Mouse (Mus musculus): ENCODE results near the gene Atp13a5. TPM values are rescaled to one million over a fixed set of nuclear protein-coding genes. Genes with fewer than 3 reads are reported as not detected.

The Atp13a5 gene
- polyA plus RNA-seq, 1 experiment from 2014 or later = not detected

GRCm38 (mm10) chr16:29327910-29328309 lies 50.6 kb downstream of the Atp13a5 start:
- no peak for ATAC-seq (ENCODE audit: insufficient read depth, low FRiP score)
- Histone ChIP-seq H3K4me3 (replicated peaks; ENCODE audit: low read length) (no peak overlapping the region), H3K27me3 (ENCODE audit: control insufficient read depth, insufficient read depth, low read length) (no peaks in the 10 kb centered on the region), H3K9ac (ENCODE audit: low read length) (no peak overlapping the region), H3K9me3 (replicated peaks; ENCODE audit: control insufficient read depth, low read length) (no peaks in the 10 kb centered on the region), H3K27ac (ENCODE audit: low read length) (no peak overlapping the region), H3K4me1 (ENCODE audit: control insufficient read depth, insufficient read depth, low read length) (no peaks in the 10 kb centered on the region), H3K36me3 (ENCODE audit: control insufficient read depth, insufficient read depth, low read length) (no peaks in the 10 kb centered on the region), H3K4me2 (ENCODE audit: low read depth, low read length) (no peak overlapping the region)
- WGBS = 41% methylated on average over 3 of the region's 3 CpGs

- Histone ChIP-seq H3K27ac (ENCODE audit: low read length) (no peak overlapping the region), H3K9me3 (replicated peaks; ENCODE audit: control insufficient read depth, low read length) (no peaks in the 10 kb centered on the region), H3K4me2 (ENCODE audit: low read depth, low read length) (no peak overlapping the region), H3K4me3 (replicated peaks; ENCODE audit: low read length) (no peak overlapping the region), H3K4me1 (ENCODE audit: control insufficient read depth, insufficient read depth, low read length) (no peaks in the 10 kb centered on the region), H3K9ac (ENCODE audit: low read length) (no peak overlapping the region), H3K36me3 (ENCODE audit: control insufficient read depth, insufficient read depth, low read length) (no peaks in the 10 kb centered on the region), H3K27me3 (ENCODE audit: control insufficient read depth, insufficient read depth, low read length) (no peaks in the 10 kb centered on the region)
- 84% methylated on average over 7 of the region's 7 CpGs for WGBS
- no peak for ATAC-seq (ENCODE audit: insufficient read depth, low FRiP score)
These were observed 53.2 kb downstream of the Atp13a5 start for GRCm38 (mm10) chr16:29325233-29325919.

- no peak overlapping the region for H3K4me2 ChIP-seq (ENCODE audit: low read depth, low read length)
- H3K27me3 ChIP-seq (ENCODE audit: control insufficient read depth, insufficient read depth, low read length) = no peaks in the 10 kb centered on the region
- no peak overlapping the region for H3K9ac ChIP-seq (ENCODE audit: low read length)
- H3K4me3 ChIP-seq (replicated peaks; ENCODE audit: low read length) = no peak overlapping the region
- H3K9me3 ChIP-seq (replicated peaks; ENCODE audit: control insufficient read depth, low read length) = no peaks in the 10 kb centered on the region
- ATAC-seq (ENCODE audit: insufficient read depth, low FRiP score) = no peak
- WGBS = 85% methylated on average over 3 of the region's 3 CpGs
- no peaks in the 10 kb centered on the region for H3K4me1 ChIP-seq (ENCODE audit: control insufficient read depth, insufficient read depth, low read length)
- no peak overlapping the region for H3K27ac ChIP-seq (ENCODE audit: low read length)
- H3K36me3 ChIP-seq (ENCODE audit: control insufficient read depth, insufficient read depth, low read length) = no peaks in the 10 kb centered on the region
These were observed 57.8 kb downstream of the Atp13a5 start for GRCm38 (mm10) chr16:29320717-29321116.

- Histone ChIP-seq H3K9ac (ENCODE audit: low read length) (no peak overlapping the region), H3K27me3 (ENCODE audit: control insufficient read depth, insufficient read depth, low read length) (no peaks in the 10 kb centered on the region), H3K4me2 (ENCODE audit: low read depth, low read length) (no peak overlapping the region), H3K27ac (ENCODE audit: low read length) (no peak overlapping the region), H3K36me3 (ENCODE audit: control insufficient read depth, insufficient read depth, low read length) (no peaks in the 10 kb centered on the region), H3K4me1 (ENCODE audit: control insufficient read depth, insufficient read depth, low read length) (no peaks in the 10 kb centered on the region), H3K4me3 (replicated peaks; ENCODE audit: low read length) (no peak overlapping the region), H3K9me3 (replicated peaks; ENCODE audit: control insufficient read depth, low read length) (no peaks in the 10 kb centered on the region)
- no peak for ATAC-seq (ENCODE audit: insufficient read depth, low FRiP score)
- WGBS = 73% methylated on average over 3 of the region's 3 CpGs
These were observed 63.1 kb downstream of the Atp13a5 start for GRCm38 (mm10) chr16:29315391-29315790.

- WGBS = 67% methylated on average over 3 of the region's 3 CpGs
- no peak overlapping the region for H3K9ac ChIP-seq (ENCODE audit: low read length)
- H3K4me1 ChIP-seq (ENCODE audit: control insufficient read depth, insufficient read depth, low read length) = no peaks in the 10 kb centered on the region
- no peaks in the 10 kb centered on the region for H3K9me3 ChIP-seq (replicated peaks; ENCODE audit: control insufficient read depth, low read length)
- H3K27me3 ChIP-seq (ENCODE audit: control insufficient read depth, insufficient read depth, low read length) = no peaks in the 10 kb centered on the region
- H3K27ac ChIP-seq (ENCODE audit: low read length) = no peak overlapping the region
- no peaks in the 10 kb centered on the region for H3K36me3 ChIP-seq (ENCODE audit: control insufficient read depth, insufficient read depth, low read length)
- no peak overlapping the region for H3K4me2 ChIP-seq (ENCODE audit: low read depth, low read length)
- no peak overlapping the region for H3K4me3 ChIP-seq (replicated peaks; ENCODE audit: low read length)
- ATAC-seq (ENCODE audit: insufficient read depth, low FRiP score) = no peak
These were observed 63.5 kb downstream of the Atp13a5 start for GRCm38 (mm10) chr16:29314991-29315390.

GRCm38 (mm10) chr16:29297555-29298021 lies 80.9 kb downstream of the Atp13a5 start:
- Histone ChIP-seq H3K4me1 (ENCODE audit: control insufficient read depth, insufficient read depth, low read length) (no peaks in the 10 kb centered on the region), H3K4me3 (replicated peaks; ENCODE audit: low read length) (no peak overlapping the region), H3K9ac (ENCODE audit: low read length) (no peak overlapping the region), H3K36me3 (ENCODE audit: control insufficient read depth, insufficient read depth, low read length) (no peaks in the 10 kb centered on the region), H3K27ac (ENCODE audit: low read length) (no peak overlapping the region), H3K4me2 (ENCODE audit: low read depth, low read length) (no peak overlapping the region), H3K27me3 (ENCODE audit: control insufficient read depth, insufficient read depth, low read length) (no peaks in the 10 kb centered on the region), H3K9me3 (replicated peaks; ENCODE audit: control insufficient read depth, low read length) (no peaks in the 10 kb centered on the region)
- WGBS = 80% methylated on average over 9 of the region's 9 CpGs
- ATAC-seq (ENCODE audit: insufficient read depth, low FRiP score) = no peak

GRCm38 (mm10) chr16:29280691-29281090 lies 97.8 kb downstream of the Atp13a5 start:
- H3K36me3 ChIP-seq (ENCODE audit: control insufficient read depth, insufficient read depth, low read length) = no peaks in the 10 kb centered on the region
- no peaks in the 10 kb centered on the region for H3K4me1 ChIP-seq (ENCODE audit: control insufficient read depth, insufficient read depth, low read length)
- WGBS = 64% methylated on average over 5 of the region's 5 CpGs
- H3K27ac ChIP-seq (ENCODE audit: low read length) = no peak overlapping the region
- H3K27me3 ChIP-seq (ENCODE audit: control insufficient read depth, insufficient read depth, low read length) = no peaks in the 10 kb centered on the region
- no peak for ATAC-seq (ENCODE audit: insufficient read depth, low FRiP score)
- no peaks in the 10 kb centered on the region for H3K9me3 ChIP-seq (replicated peaks; ENCODE audit: control insufficient read depth, low read length)
- H3K4me3 ChIP-seq (replicated peaks; ENCODE audit: low read length) = no peak overlapping the region
- no peak overlapping the region for H3K9ac ChIP-seq (ENCODE audit: low read length)
- no peak overlapping the region for H3K4me2 ChIP-seq (ENCODE audit: low read depth, low read length)

GRCm38 (mm10) chr16:29254325-29254724 lies 124.2 kb downstream of the Atp13a5 start:
- H3K4me2 ChIP-seq (ENCODE audit: low read depth, low read length) = no peak overlapping the region
- H3K9ac ChIP-seq (ENCODE audit: low read length) = no peak overlapping the region
- no peak for ATAC-seq (ENCODE audit: insufficient read depth, low FRiP score)
- no peaks in the 10 kb centered on the region for H3K9me3 ChIP-seq (replicated peaks; ENCODE audit: control insufficient read depth, low read length)
- no peak overlapping the region for H3K27ac ChIP-seq (ENCODE audit: low read length)
- H3K27me3 ChIP-seq (ENCODE audit: control insufficient read depth, insufficient read depth, low read length) = no peaks in the 10 kb centered on the region
- H3K4me3 ChIP-seq (replicated peaks; ENCODE audit: low read length) = no peak overlapping the region
- H3K36me3 ChIP-seq (ENCODE audit: control insufficient read depth, insufficient read depth, low read length) = no peaks in the 10 kb centered on the region
- no peaks in the 10 kb centered on the region for H3K4me1 ChIP-seq (ENCODE audit: control insufficient read depth, insufficient read depth, low read length)
- 62% methylated on average over 4 of the region's 4 CpGs for WGBS

GRCm38 (mm10) chr16:29235951-29236350 lies 142.6 kb downstream of the Atp13a5 start:
- H3K4me3 ChIP-seq (replicated peaks; ENCODE audit: low read length) = no peak overlapping the region
- H3K27me3 ChIP-seq (ENCODE audit: control insufficient read depth, insufficient read depth, low read length) = no peaks in the 10 kb centered on the region
- no peak overlapping the region for H3K27ac ChIP-seq (ENCODE audit: low read length)
- no peak for ATAC-seq (ENCODE audit: insufficient read depth, low FRiP score)
- no peak overlapping the region for H3K4me2 ChIP-seq (ENCODE audit: low read depth, low read length)
- H3K9ac ChIP-seq (ENCODE audit: low read length) = no peak overlapping the region
- H3K36me3 ChIP-seq (ENCODE audit: control insufficient read depth, insufficient read depth, low read length) = no peaks in the 10 kb centered on the region
- H3K4me1 ChIP-seq (ENCODE audit: control insufficient read depth, insufficient read depth, low read length) = no peaks in the 10 kb centered on the region
- 79% methylated on average over 5 of the region's 5 CpGs for WGBS
- no peaks in the 10 kb centered on the region for H3K9me3 ChIP-seq (replicated peaks; ENCODE audit: control insufficient read depth, low read length)

Data from stomach, embryonic 16.5 days (tissue).